Mouse (Mus musculus) bone marrow, adult 2 months (tissue): ENCODE measurements around the gene Irf1.

Experiments used
- CTCF ChIP-seq: fragments of 200-500 bp; IDR thresholded peaks from 2 replicates; pipeline ENCODE4 v1.5.1; 2011; ENCODE audit warnings: low read length, control low read depth; ENCODE audit not compliant: control insufficient read depth, insufficient read depth
- POLR2A ChIP-seq: fragments of 200-500 bp; IDR thresholded peaks from 2 replicates; pipeline ENCODE4 v1.6.1; 2011; ENCODE audit warnings: low read depth, mild to moderate bottlenecking, control low read depth, low read length, borderline replicate concordance; ENCODE audit not compliant: control insufficient read depth

GRCm38 (mm10) chr11:53825409-53825808 lies 55.6 kb downstream of the Irf1 start:
- TF ChIP-seq CTCF (no peak), POLR2A (no peak)
